Mouse (Mus musculus): ENCODE data around the gene Znrf4.

Gene Znrf4

GRCm38 (mm10) chr17:56512310-56512709, at the start of gene Znrf4:
TSS of gene Znrf4 (minus strand) at chr17:56512431.
- DNase-seq (ENCODE audit: low read depth, low spot score): no peak

DNA sequence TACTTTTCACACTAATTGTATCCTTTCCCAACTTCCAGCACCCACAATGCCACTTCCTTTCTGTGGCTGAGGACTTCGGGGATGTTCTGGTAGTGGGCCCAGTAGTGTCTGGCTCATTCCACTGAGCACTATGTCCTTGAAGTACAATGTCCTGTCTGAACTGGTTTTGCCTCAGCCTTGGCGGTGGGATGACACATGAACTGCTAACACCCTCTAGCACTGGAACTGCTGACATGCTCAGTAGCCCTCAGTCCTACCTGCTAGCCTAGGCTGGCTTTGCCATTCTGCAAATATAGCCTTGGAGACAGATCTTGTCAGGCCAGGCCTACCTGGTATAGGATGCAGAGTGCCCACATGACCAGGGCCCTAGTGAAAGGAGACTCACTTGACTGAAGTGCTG, 49.6 kb upstream of the Znrf4 start:
- DNase-seq (ENCODE audit: low read depth, low spot score): no peak

DNA sequence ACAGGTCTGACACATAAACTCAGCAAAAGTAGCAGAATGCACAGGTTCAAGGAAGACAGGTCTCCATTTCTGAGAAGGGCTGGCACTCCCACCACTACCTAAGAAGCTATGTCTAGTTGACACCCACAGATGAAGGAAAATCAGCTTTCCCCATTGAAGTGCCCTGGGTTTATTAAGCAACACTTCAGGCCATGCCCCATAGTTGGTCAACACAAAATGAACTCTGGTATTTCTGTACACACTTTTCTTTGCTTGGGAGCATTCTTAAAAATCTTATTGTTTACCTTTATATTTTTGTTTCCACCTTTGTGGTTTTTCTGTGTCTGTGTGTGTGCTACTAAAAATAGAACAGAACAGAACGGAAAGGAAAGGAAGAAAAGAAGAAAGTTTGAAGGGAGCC, 47.9 kb upstream of the Znrf4 start:
- DNase-seq (ENCODE audit: low read depth, low spot score): no peak

DNA sequence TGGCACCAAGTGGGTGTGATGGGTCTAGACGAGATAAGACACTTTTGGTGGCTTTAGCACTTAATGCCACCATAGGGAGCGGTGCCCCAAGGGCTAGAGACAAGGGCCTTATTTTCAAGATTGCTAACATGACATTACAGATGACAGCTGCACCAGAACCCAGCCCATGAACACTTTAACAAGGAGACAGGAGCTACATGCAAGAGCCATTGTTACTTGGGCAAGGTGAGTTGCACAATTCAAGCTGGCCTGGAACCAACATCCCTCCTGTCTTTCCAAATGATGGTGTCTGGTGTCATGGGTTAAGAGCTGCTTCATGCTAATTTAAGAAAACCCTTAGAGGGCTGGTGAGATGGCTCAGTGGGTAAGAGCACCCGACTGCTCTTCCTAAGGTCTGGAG, 47.2 kb upstream of the Znrf4 start:
- no peak for DNase-seq (ENCODE audit: low read depth, low spot score)

GRCm38 (mm10) chr17:56558448-56558847, 46.2 kb upstream of the Znrf4 start:
- DNase-seq (ENCODE audit: low read depth, low spot score): no peak

- no peak for DNase-seq (ENCODE audit: low read depth, low spot score)
Observed at GRCm38 (mm10) chr17:56554122-56554551, 41.9 kb upstream of the Znrf4 start, which contains the start of gene Gm20219. TSS of gene Gm20219 (minus strand) at chr17:56554387.

DNA sequence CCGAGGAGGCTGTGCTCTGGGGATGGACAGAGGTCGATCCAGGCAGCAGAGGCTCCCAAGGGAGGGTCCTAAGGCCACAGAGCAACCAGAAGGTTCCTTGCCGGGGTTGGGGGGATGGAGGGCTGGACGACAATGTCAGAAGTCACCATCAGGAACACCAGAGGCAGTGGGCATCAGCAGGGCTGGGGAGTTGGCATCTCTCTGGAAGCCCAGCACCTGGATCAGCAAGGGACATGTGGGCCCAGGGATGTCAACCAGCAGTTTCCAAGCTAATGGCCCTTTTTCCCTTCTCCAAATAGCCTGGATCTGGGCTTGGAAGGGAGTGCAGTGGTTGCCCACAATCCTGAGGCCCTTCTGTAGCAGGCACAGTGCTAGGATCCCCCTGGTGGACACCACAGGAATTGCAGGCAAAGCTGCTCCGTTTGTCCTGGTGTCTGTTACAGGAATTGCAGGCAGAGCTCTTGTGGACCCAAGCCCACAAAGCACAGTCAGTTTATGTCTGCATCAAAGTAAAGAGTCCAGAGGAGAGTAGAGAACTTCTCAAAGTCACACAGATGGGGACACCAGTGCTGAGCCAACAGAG, 40.6 kb upstream of the Znrf4 start:
- DNase-seq (ENCODE audit: low read depth, low spot score): no peak

- no peak for DNase-seq (ENCODE audit: low read depth, low spot score)
Observed at GRCm38 (mm10) chr17:56551841-56552581, 39.8 kb upstream of the Znrf4 start.

DNA sequence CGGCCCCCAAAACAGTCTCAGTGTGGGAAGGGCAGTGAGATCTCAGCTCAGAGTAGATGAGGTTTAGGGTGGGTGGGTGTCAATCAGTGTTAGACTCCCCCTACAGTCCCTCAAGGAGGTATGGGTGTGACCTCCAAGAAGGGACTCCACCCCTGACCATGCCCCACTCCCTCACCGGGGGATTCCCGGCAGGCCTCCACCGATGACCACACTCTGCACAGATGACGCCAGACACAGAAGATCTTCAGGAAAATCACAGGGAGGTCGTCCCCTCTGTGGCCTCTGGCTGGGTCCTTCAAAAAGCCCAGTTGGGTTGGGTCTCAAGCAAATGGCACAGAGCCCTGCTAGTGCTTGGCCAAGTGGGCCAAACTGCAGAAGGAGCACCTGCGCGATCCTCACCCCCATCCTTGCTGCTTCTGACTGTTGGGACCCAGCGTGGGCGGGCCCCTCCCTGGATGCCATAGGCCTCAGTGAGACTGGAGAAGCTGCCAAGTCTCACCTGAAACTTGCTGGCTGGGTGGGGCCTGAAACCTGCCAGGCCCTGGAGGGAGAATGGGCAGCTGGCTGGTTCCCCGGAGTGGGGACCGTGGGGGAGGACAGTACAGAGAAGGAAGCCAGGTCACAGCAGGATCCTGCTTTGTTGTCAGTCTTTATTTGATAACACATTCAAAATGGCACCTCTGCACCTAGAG, 38.7 kb upstream of the Znrf4 start:
- DNase-seq (ENCODE audit: low read depth, low spot score): no peak

DNA sequence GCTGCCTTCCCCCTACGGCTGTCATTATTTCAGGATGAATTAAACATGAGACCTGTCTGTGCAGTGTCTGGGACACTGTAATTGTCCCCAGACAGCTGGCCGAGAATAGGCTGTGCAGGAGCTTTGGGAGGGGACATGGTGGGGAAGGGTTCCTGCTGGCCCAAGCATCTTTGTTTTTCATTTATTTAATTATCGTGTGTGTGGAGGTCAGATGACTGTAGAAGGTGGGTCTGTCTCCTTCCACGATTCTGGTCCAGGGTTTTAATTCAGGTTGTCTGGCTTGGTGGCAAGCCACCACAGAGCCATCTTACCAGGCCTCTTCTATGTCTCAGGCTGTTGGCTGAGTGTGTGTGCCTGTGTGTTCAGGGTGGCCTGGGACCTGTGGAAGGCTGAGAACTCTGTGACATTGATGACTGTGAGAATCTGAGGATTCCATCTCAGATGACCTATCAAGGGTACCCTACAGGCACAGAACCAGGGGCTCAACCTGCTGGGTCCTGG, 36.4 kb upstream of the Znrf4 start:
- DNase-seq (ENCODE audit: low read depth, low spot score): no peak

DNA sequence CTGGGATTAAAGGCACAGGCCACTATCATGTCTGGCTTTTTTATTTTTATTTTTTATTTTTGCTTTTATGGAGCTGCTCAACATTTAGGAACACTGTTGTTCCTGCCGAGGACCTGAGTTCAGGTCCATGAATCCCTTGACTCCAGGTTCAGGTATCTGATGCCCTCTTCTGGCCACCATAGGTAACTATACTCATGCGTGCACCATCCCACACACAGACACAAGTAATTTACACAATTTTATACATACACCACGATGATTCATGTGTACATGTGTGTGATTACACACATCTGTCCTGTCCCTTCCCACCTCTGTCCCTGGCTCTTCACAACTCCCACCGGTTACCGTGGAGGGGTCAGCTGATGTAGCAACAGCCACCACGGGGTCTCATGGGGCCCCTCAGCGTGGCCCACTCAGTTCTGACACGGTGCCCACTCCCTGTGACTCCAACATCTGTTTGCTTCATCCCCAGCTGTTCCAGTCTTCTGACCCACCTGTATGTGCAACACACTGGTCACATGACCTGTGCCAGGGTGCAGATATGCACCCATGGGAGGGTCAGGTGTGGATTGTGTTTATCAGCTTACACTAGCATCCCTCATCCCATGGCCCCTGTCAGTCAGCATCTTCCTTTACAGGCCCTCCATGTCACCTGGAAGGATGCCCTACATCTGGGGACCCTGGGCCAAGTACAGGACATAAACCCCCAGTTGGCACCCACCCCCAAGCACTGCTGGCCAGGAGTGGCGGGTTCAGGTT, 35.8 kb upstream of the Znrf4 start:
- DNase-seq (ENCODE audit: low read depth, low spot score): no peak

- no peak for DNase-seq (ENCODE audit: low read depth, low spot score)
Observed at GRCm38 (mm10) chr17:56547116-56547845, 35.0 kb upstream of the Znrf4 start.

- no peak for DNase-seq (ENCODE audit: low read depth, low spot score)
Observed at GRCm38 (mm10) chr17:56546576-56546975, 34.3 kb upstream of the Znrf4 start.

DNA sequence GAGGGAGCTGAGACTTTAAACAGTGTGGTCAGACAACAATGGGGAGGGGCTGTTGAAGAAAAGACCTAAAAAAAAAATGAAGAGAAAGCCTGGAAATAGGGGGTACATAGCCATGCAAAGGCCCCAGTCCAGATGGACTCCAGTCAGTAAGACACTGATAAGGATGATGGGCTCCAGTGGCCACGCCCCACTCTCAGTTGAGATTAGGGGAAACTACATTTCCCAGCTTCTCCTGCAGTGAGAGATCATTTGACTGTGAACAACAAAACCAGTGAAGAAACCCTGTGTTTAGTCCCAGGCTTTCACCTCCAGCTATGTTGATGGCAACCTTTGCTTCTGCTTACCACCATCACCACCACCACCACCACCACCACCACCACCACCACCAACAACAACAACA, 33.7 kb upstream of the Znrf4 start:
- no peak for DNase-seq (ENCODE audit: low read depth, low spot score)

DNA sequence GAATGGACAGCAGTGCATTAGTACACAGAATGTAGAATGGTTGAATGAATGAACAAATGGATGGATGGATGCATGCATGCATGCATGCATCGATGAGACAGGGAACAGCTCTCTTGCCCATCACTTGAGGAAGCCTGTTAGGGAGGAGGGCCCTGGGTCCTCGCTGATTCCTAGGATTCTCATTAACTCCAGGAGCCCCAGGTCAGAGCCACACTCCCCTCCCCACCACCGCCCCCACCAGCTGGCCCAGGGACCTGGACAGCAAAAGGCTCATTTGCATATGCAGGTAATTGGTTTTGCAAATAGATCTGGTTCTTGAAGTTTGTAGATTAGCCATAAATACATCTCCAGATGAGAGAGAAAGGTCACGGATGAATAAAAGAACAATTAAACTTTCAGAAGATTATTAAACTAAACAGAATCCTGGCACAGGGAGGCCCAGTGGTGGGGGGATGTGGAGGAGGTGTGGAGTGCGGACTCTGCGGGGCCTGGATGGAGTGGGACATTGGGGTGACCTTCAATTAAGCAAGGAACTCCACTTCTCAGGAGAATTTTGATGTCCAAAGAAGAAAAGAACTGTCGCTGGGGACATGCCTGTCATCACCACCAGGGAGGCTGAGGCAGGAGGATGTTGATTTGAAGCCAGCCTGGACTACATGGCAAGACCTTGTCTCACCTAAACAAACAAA, 32.6 kb upstream of the Znrf4 start:
- DNase-seq (ENCODE audit: low read depth, low spot score): no peak

DNA sequence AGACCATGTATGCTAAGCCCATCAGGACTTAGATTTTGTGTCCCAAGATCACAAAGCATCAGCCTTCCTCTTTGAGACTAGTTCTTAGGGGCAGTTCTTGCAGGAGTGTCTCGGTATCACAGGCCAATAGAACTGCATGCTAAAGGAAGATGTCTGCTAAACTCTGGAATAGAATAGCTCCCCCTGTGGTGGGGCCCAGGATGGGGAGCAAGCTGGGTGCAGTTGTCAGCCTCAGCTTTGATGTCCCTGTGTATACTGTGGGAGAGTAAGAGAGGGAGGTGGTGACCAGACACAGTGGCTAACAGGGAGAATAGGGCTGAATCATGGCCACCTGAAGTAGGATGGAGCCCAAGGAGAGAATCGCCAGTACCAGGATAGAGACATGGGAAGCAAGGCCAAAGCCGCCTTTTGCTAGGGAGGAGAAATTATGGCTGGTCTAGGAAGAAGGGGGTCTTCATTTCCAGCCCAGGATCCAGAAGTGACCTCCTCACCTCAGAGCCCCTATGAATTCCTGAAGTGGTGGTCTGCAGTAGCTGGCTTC, 31.5 kb upstream of the Znrf4 start:
- no peak for DNase-seq (ENCODE audit: low read depth, low spot score)

GRCm38 (mm10) chr17:56542736-56543135, 30.5 kb upstream of the Znrf4 start:
- no peak for DNase-seq (ENCODE audit: low read depth, low spot score)

DNA sequence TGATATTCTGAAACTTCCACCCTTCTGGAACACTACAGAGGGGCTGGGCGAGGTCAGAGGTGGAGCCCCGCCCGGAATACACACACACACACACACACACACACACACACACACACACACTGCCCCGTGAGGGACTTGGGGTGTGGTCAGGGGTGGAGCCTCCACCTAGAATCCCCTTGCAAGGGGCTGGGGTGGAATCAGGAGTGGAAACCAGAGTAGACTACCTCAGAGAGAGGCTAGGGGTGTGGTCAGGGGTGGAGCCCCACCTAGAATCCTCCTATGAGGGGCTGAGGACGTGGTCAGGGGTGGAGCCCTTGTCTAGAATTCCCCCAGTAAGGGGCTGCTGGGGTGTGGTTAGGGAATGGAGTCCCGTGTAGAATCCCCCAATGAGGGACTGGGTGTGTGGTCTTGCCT, 28.3 kb upstream of the Znrf4 start:
- no peak for DNase-seq (ENCODE audit: low read depth, low spot score)

- no peak for DNase-seq (ENCODE audit: low read depth, low spot score)
Observed at GRCm38 (mm10) chr17:56537912-56538311, 25.7 kb upstream of the Znrf4 start.

DNA sequence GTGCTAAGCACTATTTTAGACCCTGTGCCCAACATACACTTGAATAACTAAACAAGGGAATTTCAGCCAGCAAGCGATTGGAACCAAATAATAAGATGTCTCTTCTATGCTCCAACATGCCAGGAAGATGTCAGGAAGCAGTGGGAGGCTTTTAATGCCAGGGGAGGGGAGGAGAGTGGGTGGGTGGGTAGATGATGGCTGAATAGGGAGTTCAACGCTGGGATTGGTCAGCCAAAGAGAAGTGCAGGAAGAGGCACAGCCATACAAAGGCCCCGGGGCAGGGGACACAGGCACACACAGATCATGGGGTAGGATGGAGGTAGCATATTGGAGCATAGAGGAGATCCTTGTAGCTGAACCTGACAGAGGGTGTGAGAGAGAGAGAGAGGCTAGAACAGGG, 24.6 kb upstream of the Znrf4 start:
- DNase-seq (ENCODE audit: low read depth, low spot score): no peak

Data from telencephalon, adult 2 months (tissue).